9 mouse cellular contexts compared by ENCODE assay signal in genomic region chr13:54266472-54266871, GRCm38 (mm10).
DNase-seq lines count a peak whose midpoint lies in the region; ATAC-seq and TF ChIP-seq lines count a peak whose summit lies in the region.
"Had no signal": no experiment of that assay in that cellular context is flagged by ENCODE, and none has a peak within 500 bp of the region (broad histone marks: within the 10 kb centered on the region; RNA-seq: fewer than 3 reads in every experiment).

No protein-coding gene starts in this region.

- H3K4me1 ChIP-seq in hindbrain, postnatal 0 days (ENCODE audit: insufficient read depth, low read length) = peaks cover 13% of the 10 kb centered on the region
- peaks cover 14% of the 10 kb centered on the region for H3K4me1 ChIP-seq in midbrain, embryonic 15.5 days
- H3K4me1 ChIP-seq in liver, embryonic 11.5 days (replicated peaks; ENCODE audit: control insufficient read depth, insufficient read depth, low read length) = no peaks in the 10 kb centered on the region

- H3K9ac ChIP-seq in hindbrain, postnatal 0 days (replicated peaks; ENCODE audit: low read length) = no peak overlapping the region
- no peak overlapping the region for H3K9ac ChIP-seq in midbrain, embryonic 15.5 days
- no peak overlapping the region for H3K9ac ChIP-seq in liver, embryonic 11.5 days (ENCODE audit: low read depth, low read length)

- WGBS in hindbrain, postnatal 0 days = 13% methylated on average over 9 of the region's 9 CpGs
- WGBS in midbrain, embryonic 15.5 days = 13% methylated on average over 9 of the region's 9 CpGs
- 12% methylated on average over 9 of the region's 9 CpGs for WGBS in liver, embryonic 11.5 days

- ATAC-seq in hindbrain, postnatal 0 days = peak; percentile 91
- ATAC-seq in midbrain, embryonic 15.5 days (replicated peaks) = 0 out of 2 replicates have a peak, but pooled peaks have one; percentile 41
- no peak for ATAC-seq in liver, embryonic 11.5 days (replicated peaks; ENCODE audit: low FRiP score)

- H3K36me3 ChIP-seq in hindbrain, postnatal 0 days (ENCODE audit: insufficient read depth, low read length) = no peaks in the 10 kb centered on the region
- H3K36me3 ChIP-seq in midbrain, embryonic 15.5 days (replicated peaks) = no peaks in the 10 kb centered on the region
- no peaks in the 10 kb centered on the region for H3K36me3 ChIP-seq in liver, embryonic 11.5 days (ENCODE audit: control insufficient read depth, insufficient read depth, low read length)

- no peak overlapping the region for H3K4me3 ChIP-seq in hindbrain, postnatal 0 days (ENCODE audit: low read length)
- H3K4me3 ChIP-seq in midbrain, embryonic 15.5 days = no peak overlapping the region
- H3K4me3 ChIP-seq in liver, embryonic 11.5 days (ENCODE audit: low read depth, low read length) = no peak overlapping the region

- H3K27ac ChIP-seq in hindbrain, postnatal 0 days = peak overlapping the region; percentile 36
- H3K27ac ChIP-seq in midbrain, embryonic 15.5 days = no peak overlapping the region
- H3K27ac ChIP-seq in liver, embryonic 11.5 days (ENCODE audit: low read depth, low read length) = no peak overlapping the region

- H3K9me3 ChIP-seq in hindbrain, postnatal 0 days (ENCODE audit: low read length) = no peaks in the 10 kb centered on the region
- no peaks in the 10 kb centered on the region for H3K9me3 ChIP-seq in midbrain, embryonic 15.5 days
- no peaks in the 10 kb centered on the region for H3K9me3 ChIP-seq in liver, embryonic 11.5 days (ENCODE audit: control insufficient read depth, low read length)

- H3K27me3 ChIP-seq in hindbrain, postnatal 0 days (ENCODE audit: insufficient read depth, low read length) = no peaks in the 10 kb centered on the region
- no peaks in the 10 kb centered on the region for H3K27me3 ChIP-seq in midbrain, embryonic 15.5 days (replicated peaks)
- H3K27me3 ChIP-seq in liver, embryonic 11.5 days (replicated peaks; ENCODE audit: control insufficient read depth, insufficient read depth, low read length) = no peaks in the 10 kb centered on the region

- no peak for TF ChIP-seq CTCF in hindbrain, postnatal 0 days (IDR thresholded peaks at IDR 0.05; ENCODE audit: low read depth)

- DNase-seq in cerebellum, adult 18-20 months = peak; percentile 91 to 95
- DNase-seq in embryo, embryonic 11 days = peak; percentile 33
- peak; percentile 81 for DNase-seq in hindbrain, postnatal 0 days (ENCODE audit: low spot score)
- no peak for DNase-seq in liver, embryonic 11.5 days (ENCODE audit: low spot score)
- no peak for DNase-seq in kidney, adult 11 months
- no peak for DNase-seq in heart, adult 18-20 months
- no peak for DNase-seq in lung, postnatal 25 days (ENCODE audit: low spot score)
- DNase-seq: adrenal gland, postnatal 36 days had no signal

- H3K4me2 ChIP-seq in hindbrain, postnatal 0 days (ENCODE audit: low read depth, low read length) = no peak overlapping the region
- H3K4me2 ChIP-seq in midbrain, embryonic 15.5 days = no peak overlapping the region
- H3K4me2 ChIP-seq in liver, embryonic 11.5 days = no peak overlapping the region

Comparison
In these comparisons a context has a peak if more than half of its experiments do, and no peak if none do; other contexts are left out.
1. DNase-seq: peak in cerebellum, adult 18-20 months (2 of 2), embryo, embryonic 11 days (single experiment) and hindbrain, postnatal 0 days (single experiment); none in liver, embryonic 11.5 days (single experiment), kidney, adult 11 months (single experiment), heart, adult 18-20 months (0 of 2) and lung, postnatal 25 days (single experiment).